Mouse (Mus musculus) cortical plate, adult 2 months (tissue): ENCODE measurements at regions not wholly inside any gene's neighbourhood (a gene's known extent, or its start where the extent isn't known, plus 50 kb on each side); places are given as distances from the start of the nearest gene placed in this dataset.

Source experiments
- CTCF ChIP-seq: fragments of 200-500 bp; IDR thresholded peaks from 2 replicates; pipeline ENCODE4 v1.5.1; 2011; ENCODE audit warnings: mild to moderate bottlenecking, control low read depth, low read length; ENCODE audit not compliant: insufficient read depth; ENCODE audit errors: extremely low read depth
- POLR2A ChIP-seq: fragments of 200-500 bp; IDR thresholded peaks from 2 replicates; pipeline ENCODE4 v1.6.1; 2011; ENCODE audit warnings: mild to moderate bottlenecking, low read length, control low read depth; ENCODE audit not compliant: insufficient read depth; ENCODE audit errors: extremely low read depth

GRCm38 (mm10) chr1:105067902-105068301 is 288.6 kb downstream of the Rnf152 start:
- no peak for TF ChIP-seq CTCF
- no peak for TF ChIP-seq POLR2A
